Mouse (Mus musculus) granulocyte monocyte progenitor cell, adult 5-6 weeks (primary cell): Measurements from ENCODE around the gene Igfbp5. TPM values are rescaled to one million over a fixed set of nuclear protein-coding genes. Genes with fewer than 3 reads are reported as not detected.

ENCODE experiments used
- ATAC-seq: replicated peaks from 2 replicates; pipeline ENCODE4 v1.8.0; 2016; ENCODE audit warnings: mild to moderate bottlenecking, moderate TSS enrichment, inconsistent platforms; ENCODE audit not compliant: poor library complexity, severe bottlenecking
- total RNA-seq, 2 experiments: library from RNA; stranded (forward) in 1 of 2; stranded (reverse) in 1 of 2; fragments of 200-712, 200-1000 nt in 1 of 2; fragments of >200 nt in 1 of 2; fragmentation: Nextera tagmentation in 1 of 2; gene quantifications; 2 replicates each; pipeline ENCODE4 v1.2.3; 2014 to 2017

Igfbp5 gene
- total RNA-seq, 2 experiments from 2014 or later: not detected

DNA sequence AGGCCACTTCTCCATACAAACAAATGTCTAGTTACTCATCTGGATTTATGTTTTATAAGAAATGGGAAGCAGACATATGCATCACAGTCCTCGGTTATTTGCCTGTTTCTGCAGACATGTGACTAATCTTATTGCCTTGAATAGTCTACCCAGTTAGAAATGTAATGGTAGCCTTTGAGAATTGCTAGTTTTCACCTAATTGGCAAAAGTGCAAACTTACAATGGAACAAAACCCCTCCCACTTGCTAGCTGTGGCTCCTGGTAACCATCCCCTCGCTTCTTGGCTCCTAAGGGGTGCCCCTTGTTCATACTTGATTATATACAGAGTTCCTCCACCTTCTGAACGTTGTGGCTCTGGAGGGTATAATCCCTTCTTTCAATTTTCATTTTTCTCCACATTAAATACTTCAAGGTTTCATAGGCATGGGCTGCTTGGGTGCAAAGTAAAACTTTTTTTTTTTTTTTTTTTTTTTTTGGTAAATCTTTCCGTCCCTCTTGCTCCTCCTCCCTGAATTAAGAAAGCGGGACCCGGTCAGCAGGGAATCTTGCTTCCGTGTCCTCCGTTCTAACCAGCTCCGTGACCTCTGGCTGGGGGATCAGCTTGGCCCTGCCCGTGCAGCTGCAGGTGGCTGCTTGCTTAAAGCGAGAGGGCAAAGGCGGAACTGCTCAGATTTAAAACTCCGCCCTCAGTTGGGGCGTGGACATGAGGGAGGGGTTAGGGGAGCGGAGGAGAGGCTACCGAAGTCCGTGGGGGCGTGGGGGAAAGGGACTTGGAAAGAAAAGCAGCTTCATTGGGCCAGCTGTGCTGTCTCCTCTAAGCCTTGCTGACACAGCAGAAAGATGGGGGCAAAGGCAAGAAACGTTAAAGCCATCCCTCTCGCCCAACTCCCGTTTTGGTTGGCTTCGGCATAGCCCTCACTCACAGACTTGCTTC is 4.7 kb downstream of the Igfbp5 start:
- ATAC-seq: peak; percentile 73

DNA sequence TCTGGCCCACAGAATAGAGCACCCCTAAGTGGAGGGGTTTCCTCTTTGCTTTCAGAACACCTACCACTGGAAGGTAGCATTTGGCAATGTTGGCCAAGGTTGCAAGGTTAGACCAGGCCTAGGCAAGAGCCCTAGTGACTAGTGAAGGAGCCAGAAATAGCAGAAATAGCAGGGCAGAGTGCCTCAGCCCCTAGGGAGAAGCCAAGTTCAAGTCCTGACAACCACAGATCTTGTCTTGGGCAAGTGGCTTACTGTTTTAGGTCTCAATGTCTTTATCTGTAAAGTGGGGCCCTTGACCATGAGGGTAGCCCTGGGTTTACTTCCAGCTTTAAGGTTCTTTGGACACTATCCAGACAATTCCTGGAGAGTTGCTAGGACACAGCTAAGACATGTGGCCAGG is 5.4 kb downstream of the Igfbp5 start:
- ATAC-seq: no peak

DNA sequence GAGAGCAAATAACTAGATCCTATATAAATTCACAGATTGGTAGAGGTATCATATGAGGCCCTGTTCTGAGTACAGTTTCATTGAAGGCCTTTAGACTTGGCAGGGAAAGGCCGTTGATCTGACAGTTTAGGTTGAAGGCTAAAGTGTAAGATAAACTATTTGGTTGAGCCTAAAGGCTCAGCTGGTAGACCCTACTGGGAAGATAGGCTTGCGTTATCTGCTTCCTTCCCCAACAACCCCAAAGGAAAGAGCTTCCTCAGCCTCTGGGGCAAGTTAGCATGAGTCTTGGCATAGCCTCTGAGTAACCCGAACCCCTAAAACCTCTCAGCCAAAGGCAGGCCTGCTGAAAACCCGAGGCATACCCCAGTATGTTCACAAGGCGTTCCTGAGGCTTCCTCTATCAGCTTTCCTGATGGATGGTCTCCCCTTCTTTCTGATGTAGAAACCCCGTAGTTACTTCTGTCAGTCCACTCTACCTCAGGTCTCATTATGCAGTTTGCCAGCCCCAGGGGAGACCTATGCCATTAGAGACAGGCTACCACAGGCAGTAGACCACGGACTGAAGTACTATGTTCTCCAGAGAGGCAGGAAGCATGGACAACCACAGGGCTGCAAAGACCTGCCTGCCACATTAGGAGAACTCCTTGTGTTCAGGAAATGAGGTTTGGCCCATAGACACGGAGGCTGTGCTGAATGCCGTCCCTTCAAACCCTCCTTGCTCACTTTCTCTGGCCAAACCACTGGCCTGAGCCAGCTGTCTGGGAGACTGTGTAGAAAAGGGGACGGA is 6.1 kb downstream of the Igfbp5 start:
- peak; percentile 10; the same call in 1 of the 2 replicates for ATAC-seq

GRCm38 (mm10) chr1:72867346-72867745 is 7.3 kb downstream of the Igfbp5 start:
- ATAC-seq: no peak

- no peak for ATAC-seq
These were observed 8.3 kb downstream of the Igfbp5 start for GRCm38 (mm10) chr1:72866417-72866816.

- ATAC-seq: peak; percentile 39; the same call in 1 of the 2 replicates
These were observed 8.8 kb downstream of the Igfbp5 start for GRCm38 (mm10) chr1:72865900-72866299.

DNA sequence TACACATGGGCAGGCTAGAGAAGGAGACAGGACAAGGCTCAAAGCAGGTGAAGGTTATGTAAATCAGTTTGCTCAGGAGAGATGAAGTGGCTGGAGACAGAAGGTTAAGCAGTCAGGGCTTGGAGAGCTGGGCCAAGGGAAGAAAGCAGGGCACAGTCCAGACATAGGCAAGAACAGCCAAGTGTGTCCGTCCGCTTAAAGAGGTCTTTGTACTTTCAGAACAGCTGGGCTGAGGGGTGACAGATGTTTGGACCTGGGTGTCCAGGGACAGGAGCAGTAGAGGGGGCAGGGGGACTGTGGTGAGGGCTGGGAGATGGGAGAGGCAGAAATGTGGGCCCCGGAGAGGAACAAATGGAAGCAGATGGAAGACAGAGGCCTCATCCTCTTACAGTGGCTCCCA is 10.4 kb downstream of the Igfbp5 start:
- no peak for ATAC-seq

DNA sequence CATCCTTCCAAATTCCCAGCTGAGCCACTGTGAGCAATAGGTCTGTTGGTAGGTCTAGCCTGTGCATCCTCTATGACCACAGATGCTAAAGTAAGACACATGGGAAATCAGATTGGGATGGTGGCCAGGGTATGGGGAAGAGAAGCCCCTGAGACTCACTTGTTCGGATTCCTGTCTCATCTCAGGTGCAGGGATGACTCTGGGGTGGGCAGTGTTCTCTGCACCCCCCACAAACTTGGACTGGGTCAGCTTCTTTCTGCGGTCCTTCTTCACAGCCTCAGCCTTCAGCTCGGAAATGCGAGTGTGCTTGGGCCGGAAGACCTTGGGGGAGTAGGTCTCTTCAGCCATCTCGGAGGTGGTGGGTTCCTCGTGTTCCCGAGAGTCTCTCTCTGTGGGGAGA is 11.0 kb downstream of the Igfbp5 start:
- no peak for ATAC-seq

GRCm38 (mm10) chr1:72862248-72862647 is 12.4 kb downstream of the Igfbp5 start:
- ATAC-seq: no peak

DNA sequence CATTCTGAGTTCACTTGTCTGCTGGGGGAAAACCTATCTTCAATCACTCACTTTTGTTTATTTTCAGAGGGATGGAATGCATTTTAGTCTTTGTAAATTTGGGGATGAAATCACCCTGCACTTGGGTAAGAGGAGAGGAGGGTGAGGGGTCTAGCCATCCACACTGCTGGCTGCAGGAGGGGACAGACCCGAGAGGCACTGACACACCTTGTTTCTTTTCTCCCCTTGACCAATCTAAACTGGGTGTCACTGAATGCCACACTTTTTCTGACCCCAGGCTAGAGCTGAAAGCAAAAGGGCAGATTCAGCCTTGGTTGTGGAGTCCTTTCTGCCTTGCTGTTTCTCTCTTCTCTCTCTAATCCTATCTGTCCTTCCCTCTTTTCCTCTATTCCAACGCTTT is 13.0 kb downstream of the Igfbp5 start:
- ATAC-seq: no peak

- no peak for ATAC-seq
These were observed 14.2 kb downstream of the Igfbp5 start for GRCm38 (mm10) chr1:72860502-72860901.

- ATAC-seq: no peak
These were observed 14.7 kb downstream of the Igfbp5 start for GRCm38 (mm10) chr1:72859963-72860362.

- ATAC-seq: no peak
These were observed 15.8 kb downstream of the Igfbp5 start for GRCm38 (mm10) chr1:72858874-72859273.

DNA sequence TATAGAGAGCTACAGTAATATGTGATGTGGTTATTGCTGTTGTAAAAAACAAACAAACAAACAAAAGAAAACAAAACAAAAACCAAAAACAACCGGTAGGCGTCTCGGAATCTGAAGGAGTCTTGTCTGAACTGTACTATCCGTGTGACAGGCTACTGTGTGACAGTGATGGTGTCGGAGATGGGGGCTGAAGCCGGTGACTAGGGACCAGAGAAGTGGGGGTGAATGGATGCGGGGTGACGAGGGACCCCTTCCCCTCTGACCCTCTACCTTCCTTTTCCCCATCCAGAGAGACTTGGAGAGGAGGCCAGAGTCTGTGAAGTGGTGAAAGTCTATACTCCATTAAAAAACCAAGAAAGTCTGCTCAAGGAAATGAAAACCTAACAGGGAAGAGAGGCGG is 16.4 kb downstream of the Igfbp5 start:
- ATAC-seq: no peak

- ATAC-seq: no peak
These were observed 17.1 kb downstream of the Igfbp5 start for GRCm38 (mm10) chr1:72857631-72858030.

GRCm38 (mm10) chr1:72857142-72857541 is 17.5 kb downstream of the Igfbp5 start:
- no peak for ATAC-seq

- ATAC-seq: no peak
These were observed 18.3 kb downstream of the Igfbp5 start for GRCm38 (mm10) chr1:72856209-72856909.

- no peak for ATAC-seq
These were observed 19.0 kb downstream of the Igfbp5 start for GRCm38 (mm10) chr1:72855729-72856128.

- ATAC-seq: peak; percentile 76
These were observed 20.1 kb downstream of the Igfbp5 start for GRCm38 (mm10) chr1:72854337-72855237.

DNA sequence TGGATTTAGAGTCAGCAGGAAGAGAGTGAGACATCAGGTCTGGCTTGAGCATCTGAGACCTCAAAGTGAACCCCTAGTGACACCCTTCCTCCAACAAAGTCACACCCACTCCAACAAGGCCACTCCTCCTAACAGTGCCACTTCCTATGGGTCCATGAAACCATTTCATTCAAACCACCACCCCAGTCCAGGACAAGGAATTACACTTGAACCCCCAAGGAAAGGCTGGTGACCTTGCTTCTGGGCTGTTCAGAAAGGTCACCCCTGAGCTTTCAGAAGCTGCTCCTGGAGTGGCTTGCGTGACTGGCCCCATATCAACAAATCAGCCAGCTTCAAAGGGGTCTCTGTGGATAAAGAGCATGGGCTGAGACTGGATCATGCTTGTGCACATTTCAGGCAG is 20.9 kb downstream of the Igfbp5 start:
- no peak for ATAC-seq
